Mouse (Mus musculus): ENCODE measurements around the gene Apol7e.
"Not testable (repeated sequence)": the region's sequence is repeated elsewhere in the genome, so short reads cannot be mapped to it uniquely, and the experiment has no call there.

Apol7e gene

DNA sequence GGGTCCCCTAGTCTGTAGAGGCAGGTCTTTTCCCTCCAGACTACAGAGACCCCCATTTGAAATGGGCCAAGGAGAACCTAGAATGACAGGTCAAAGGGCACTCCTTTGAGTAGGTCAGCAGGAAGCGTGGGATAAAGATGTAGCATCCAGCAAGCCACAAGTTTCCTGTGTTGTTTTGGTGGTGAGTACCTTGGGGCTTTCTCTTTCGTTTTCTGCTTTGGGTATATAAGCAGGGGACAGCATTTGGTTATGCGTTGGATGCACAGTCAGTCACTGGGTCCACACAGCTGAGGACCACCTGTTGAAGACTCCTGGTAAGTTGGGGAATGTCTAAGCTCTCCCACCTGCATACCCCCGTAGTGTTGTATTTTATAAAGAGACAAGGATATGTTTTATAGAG, at the start of gene Apol7e:
Gene Apol7e (plus strand): TSS at position 202 of the 400 bp plus-strand sequence.
- DNase-seq (ENCODE audit: low spot score) = not testable (repeated sequence)

GRCm38 (mm10) chr15:77651143-77651542, 47.5 kb upstream of the Apol7e start:
- DNase-seq (ENCODE audit: low spot score) = not testable (repeated sequence)

- DNase-seq (ENCODE audit: low spot score) = not testable (repeated sequence)
These were observed 38.9 kb upstream of the Apol7e start for GRCm38 (mm10) chr15:77659773-77660172.

GRCm38 (mm10) chr15:77661841-77662240, 36.8 kb upstream of the Apol7e start:
- not testable (repeated sequence) for DNase-seq (ENCODE audit: low spot score)

DNA sequence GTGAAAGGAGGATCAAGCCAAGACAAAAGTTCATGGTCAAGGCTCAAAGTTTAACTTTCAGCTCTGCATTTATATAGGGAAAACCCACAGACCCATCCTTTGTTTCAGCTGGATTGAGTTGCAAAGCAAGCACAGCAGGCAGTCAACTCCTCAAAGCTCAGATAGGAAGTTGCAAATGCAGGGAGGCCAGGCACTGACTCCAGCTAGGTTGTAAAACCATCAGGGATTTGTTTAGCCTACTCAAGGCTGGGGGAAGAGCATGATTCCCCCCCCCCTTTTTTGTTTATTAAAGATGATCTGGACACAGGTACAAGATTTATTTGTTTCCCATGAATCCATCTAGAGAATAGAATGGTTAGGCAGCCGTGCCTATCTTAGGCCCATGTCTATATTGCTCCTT, 24.6 kb upstream of the Apol7e start:
- not testable (repeated sequence) for DNase-seq (ENCODE audit: low spot score)

GRCm38 (mm10) chr15:77683944-77684343, 14.7 kb upstream of the Apol7e start:
- DNase-seq (ENCODE audit: low spot score) = peak; percentile 2

- not testable (repeated sequence) for DNase-seq (ENCODE audit: low spot score)
These were observed 6.9 kb upstream of the Apol7e start for GRCm38 (mm10) chr15:77691532-77692311.

DNA sequence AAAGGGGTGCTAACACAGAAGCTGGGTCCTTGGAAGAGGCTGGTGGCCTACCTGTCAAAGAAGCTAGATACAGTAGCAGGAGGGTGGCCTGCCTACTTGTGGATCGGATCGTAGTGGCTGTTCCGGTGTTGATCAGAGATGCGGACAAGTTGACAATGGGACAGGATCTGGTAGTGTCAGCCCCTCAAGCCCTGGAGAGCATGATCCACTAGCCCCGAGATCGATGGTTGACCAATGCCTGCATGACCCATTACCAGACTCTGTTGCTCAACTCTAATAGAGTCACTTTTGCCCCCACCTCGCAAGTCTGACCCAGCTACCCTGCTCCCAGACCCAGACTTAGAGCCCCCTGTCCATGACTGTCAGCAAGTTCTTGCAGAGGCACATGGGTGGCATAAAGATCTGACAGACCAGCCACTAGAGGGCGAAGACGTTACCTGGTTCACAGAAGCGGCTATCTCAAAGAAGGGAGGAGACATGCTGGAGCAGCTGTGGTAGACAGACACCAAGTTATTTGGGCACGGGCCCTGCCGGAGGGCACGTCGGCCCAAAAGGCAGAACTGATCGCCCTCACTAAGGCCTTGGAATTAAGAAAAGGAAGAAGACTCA, 3.9 kb upstream of the Apol7e start:
- not testable (repeated sequence) for DNase-seq (ENCODE audit: low spot score)

GRCm38 (mm10) chr15:77705306-77705705, 6.6 kb downstream of the Apol7e start:
- DNase-seq (ENCODE audit: low spot score) = not testable (repeated sequence)

GRCm38 (mm10) chr15:77708936-77709335, 10.3 kb downstream of the Apol7e start:
- DNase-seq (ENCODE audit: low spot score) = not testable (repeated sequence)

- not testable (repeated sequence) for DNase-seq (ENCODE audit: low spot score)
These were observed 19.6 kb downstream of the Apol7e start for GRCm38 (mm10) chr15:77718240-77718639.

- not testable (repeated sequence) for DNase-seq (ENCODE audit: low spot score)
These were observed 22.9 kb downstream of the Apol7e start for GRCm38 (mm10) chr15:77721509-77721908.

DNA sequence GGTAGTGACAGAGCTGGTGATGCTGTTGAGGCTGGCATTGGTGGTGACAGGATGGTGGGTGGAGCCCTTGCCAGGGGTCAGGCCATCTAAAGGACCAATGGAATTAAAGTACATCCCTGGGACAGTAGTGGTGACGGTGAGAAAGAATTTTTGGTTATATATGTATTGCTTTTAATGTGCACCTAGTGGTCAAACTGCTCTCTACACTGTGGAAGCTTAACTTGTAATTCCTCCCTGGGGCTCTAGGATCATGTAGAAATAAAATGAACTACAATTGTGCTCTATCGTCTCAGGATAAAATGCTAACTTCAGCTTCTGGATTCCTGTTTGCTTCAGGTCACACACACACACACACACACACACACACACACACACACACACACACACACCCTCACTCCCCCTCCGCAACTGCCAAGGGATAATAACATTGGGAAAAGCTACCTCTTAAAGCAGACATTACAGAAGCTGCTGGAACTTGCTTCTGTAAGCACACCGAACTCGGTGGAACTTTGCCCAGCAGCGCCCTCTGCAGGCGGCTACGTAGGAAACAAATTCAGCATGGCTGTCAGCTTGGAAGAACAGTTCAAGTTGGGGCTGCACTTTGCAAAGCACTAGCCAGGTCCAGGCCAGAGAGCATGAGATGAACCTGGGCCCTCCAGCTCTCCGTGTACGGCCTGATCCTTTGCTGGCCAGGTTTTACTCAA, 25.7 kb downstream of the Apol7e start:
- not testable (repeated sequence) for DNase-seq (ENCODE audit: low spot score)

- not testable (repeated sequence) for DNase-seq (ENCODE audit: low spot score)
These were observed 26.9 kb downstream of the Apol7e start for GRCm38 (mm10) chr15:77725393-77726020.

DNA sequence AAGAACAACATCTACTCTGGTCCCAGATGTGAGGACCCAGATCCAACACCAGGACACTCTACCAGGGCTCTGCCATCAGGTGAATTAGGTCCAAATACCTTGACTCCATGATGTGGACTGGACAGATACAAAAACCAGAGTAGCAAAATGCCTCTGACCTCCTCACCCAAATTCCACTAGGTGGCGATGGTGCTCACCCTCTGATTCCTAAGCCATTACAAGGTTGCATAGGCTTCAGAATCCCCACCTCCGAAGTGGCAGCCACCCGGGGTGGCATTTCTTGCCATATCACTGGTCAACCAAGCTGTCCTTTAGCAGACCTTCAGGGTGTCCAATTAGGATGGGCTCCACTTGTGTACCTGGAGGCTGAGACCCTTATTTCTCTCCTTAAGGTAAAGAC, 28.5 kb downstream of the Apol7e start:
- DNase-seq (ENCODE audit: low spot score) = not testable (repeated sequence)

- not testable (repeated sequence) for DNase-seq (ENCODE audit: low spot score)
These were observed 29.1 kb downstream of the Apol7e start for GRCm38 (mm10) chr15:77727745-77728144.

DNA sequence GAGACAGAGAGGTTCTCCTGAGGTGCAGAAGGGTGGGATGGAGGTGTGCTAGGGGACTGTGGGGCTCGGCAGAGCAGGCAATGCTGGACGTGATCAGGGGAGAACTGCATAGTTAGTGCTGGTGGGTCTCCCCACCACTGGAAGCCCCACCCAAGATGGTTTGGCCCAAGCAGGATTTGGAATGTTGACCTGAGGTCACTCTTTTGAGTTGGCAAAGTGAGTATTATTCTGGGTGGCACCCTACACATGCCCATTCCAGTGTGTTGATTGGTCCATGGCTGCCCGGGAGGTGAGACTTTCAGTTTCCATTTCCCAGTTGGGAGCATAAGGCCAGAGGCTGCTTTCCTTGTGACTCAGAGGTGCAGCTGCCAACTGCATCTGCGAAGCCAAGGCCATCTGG, 30.1 kb downstream of the Apol7e start, which contains the start of gene Apol9b:
Gene Apol9b (plus strand): TSS at position 301 of the 400 bp plus-strand sequence.
- not testable (repeated sequence) for DNase-seq (ENCODE audit: low spot score)

DNA sequence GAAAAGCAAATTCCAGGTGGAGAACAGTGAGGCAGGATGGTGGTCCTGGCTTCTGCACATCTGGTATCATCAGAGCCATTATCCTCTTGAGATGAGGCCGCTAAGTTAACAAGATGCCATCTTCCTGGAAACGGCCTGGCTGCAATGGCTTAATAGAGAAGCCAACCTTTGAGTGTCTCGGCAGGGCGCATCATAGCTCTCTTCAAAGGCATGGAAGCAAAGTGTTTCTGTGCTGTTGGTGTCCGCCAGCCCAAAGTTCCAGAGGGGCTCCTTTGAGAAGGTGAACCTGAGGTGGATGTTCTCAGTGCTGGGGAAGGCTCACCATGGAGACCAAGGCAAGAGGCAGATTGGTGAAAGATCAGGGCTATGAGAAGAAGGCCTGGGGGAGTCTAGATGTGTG, 32.9 kb downstream of the Apol7e start:
- DNase-seq (ENCODE audit: low spot score) = no peak

DNA sequence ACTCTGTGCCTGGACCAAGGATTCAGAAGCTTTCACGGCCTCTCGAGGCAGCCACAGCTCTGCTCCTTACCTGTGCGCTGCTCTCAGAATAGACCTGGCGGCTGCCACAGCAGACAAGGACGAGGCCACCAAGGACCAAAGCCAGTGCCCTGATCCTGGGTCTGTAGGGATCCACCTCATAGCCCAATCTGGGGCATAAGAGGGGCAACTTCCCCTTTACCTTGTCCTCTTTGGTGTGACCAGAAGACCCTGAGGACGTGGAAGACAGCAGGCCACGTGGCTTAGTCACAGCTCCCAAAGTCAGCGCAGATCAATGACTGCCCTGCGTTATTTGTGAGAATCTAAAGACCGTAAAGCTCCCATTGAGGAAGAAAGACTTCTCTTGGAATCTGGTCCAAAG, 34.2 kb downstream of the Apol7e start:
- DNase-seq (ENCODE audit: low spot score) = not testable (repeated sequence)

- not testable (repeated sequence) for DNase-seq (ENCODE audit: low spot score)
These were observed 34.7 kb downstream of the Apol7e start for GRCm38 (mm10) chr15:77733380-77733779.

- DNase-seq (ENCODE audit: low spot score) = not testable (repeated sequence)
These were observed 35.2 kb downstream of the Apol7e start for GRCm38 (mm10) chr15:77733903-77734302.

Measured in layer of hippocampus, adult 9-10 months (tissue).